Mouse (Mus musculus) T-cell, adult 2 months (primary cell): ENCODE data around the gene Upf1.
A peak's percentile ranks its signal among the peaks of the same experiment; 100 is the strongest.

Source experiments
- DNase-seq: peaks from one replicate; pipeline ENCODE4 v3.0.0; 2022; ENCODE audit warnings: low spot score

Upf1 gene

DNA sequence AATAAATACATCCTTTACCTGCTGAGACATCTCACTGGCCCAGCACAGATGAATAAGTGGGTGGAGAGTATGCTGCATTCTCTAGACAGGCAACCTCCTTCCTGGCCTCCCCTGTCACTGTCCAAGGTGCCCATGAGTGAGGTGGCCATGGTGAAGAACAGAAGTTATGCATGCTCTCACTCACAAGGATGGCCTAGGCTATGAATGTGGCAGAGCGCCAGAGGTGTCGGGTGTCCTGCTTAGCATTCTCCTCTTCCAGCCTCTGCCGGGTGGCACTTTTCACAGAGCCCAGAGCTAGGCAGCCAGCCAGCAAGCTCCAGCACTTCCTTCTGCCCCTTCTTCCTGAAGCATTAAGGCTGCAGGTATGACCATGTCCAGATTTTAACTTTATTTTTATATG, 6.3 kb upstream of the Upf1 start:
- no peak for DNase-seq

DNA sequence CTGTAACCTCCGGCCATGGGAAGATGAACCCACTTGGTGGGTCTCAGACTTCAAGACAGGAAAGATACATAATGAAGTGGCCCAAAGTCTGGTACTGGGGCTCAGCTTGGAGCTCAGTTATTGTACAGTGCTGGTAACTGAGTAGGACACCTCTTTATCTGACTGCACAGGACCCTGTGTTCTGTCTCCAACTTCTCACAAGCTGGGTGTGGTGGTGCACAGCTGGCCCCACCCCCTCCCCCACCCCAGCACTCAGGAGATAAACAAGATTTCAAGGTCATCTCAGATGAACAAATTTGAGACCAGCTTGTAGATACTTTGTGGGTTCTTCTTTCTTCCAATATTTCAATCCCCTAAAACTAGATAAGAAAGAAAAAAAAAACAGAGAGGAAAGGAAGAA, 3.0 kb upstream of the Upf1 start:
- DNase-seq: no peak

DNA sequence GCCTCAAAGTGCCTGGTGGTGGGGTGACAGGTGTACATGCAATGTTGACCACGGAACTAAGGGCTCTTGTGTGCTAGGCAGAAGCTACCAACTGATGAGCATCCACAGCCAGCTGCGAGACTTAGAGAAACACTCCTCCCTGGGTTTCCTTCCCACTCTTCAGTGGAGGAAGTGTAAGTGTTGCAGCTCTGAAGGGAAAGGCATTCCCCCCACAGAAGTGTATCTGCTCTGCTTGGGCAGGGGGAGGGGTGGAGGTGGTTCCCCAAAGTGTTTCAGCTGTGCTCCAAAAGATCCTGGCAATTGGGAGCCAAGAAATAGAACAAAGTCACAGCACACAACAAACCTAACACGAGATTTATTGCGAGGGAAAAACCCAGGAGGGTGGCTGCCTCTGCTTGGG, 926 bp upstream of the Upf1 start:
- DNase-seq: no peak

DNA sequence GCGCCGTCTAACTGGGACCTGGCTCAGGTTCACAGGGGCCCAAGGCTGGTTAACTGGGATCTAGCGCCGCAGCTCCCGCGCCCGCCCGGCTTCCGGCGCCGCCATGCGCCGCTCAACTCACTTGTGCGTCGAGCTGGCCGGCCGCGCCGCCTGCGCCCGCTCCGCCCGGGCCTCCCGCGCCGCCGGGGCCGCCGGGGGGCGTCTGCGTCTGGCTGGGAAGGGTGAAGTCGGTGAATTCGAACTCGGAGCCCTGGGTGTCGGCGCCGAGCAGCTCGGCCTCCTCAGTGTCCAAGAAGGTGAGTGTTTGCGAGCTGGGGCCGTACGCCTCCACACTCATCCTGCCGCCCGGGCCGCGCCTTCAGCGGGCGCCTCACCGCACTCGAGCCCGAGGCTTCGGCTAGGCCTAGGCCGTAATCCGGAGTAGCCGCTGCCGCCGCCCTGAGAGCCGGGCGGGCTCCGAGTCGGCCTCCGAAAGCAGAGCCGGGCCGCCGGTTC, 374 bp downstream of the Upf1 start:
- peak; percentile 64 for DNase-seq

DNA sequence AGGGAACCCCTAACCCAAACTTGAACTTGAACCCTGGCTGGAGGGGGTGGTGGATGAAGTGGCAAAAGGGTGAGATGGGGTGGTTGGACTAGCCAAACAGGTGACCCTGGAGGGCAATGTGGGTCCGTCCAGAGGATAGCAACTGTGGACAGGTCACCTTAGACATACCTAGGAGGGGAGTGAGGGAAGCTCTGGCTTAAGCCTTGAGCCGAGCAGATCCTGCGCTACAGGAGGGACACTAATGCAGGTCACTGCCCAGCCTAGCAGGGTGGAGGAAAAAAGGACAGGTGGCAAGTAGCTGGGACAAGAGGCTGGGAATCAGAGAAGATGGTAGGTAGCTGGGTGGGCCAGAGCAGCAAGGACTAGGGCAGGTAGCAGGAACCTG, 1.1 kb downstream of the Upf1 start:
- no peak for DNase-seq

DNA sequence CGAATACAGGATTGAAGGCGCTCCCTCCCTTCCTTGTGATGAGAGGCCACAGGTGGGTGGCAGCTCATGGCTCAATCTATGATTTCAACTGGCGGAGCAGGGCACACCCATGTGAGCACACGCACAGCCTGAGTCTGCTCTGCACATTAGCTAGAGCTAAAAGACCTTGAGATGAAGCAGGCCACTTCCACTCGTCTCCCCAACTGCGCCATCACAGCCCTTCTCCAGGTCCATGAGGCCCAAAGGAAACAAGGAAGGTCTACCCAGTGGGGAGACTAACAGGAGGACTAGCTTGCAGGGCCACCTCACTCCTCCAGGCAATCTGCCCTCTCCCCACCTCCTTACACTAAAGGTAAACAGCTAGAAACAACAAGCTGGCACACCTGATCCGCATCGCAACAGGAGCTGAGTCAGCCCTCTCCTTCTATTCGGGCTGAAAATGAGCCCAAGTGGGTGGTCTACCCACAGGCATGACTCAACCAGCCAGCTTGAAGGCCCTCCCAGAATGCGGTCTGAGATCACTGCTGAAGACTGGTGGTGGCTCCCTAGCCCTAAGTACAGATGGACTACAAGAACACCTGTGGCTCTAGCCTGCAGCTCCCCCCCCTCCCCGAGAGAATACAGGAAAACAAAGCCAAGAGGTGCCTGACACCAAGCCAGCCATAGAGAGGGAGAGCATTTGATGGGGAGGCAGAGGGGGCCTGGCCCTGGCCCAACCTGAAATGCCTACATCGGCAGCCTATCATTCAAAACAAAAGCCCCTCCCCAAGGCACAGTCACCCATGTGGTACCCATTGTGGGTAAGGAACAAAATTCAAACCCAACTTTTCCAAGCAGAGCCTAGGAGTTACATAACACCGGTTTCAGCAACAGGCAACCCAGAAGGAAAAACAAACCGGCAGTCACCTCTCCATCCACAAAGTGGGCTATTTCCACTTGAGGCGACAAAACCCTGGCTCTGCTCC, 1.8 kb downstream of the Upf1 start:
- no peak for DNase-seq

DNA sequence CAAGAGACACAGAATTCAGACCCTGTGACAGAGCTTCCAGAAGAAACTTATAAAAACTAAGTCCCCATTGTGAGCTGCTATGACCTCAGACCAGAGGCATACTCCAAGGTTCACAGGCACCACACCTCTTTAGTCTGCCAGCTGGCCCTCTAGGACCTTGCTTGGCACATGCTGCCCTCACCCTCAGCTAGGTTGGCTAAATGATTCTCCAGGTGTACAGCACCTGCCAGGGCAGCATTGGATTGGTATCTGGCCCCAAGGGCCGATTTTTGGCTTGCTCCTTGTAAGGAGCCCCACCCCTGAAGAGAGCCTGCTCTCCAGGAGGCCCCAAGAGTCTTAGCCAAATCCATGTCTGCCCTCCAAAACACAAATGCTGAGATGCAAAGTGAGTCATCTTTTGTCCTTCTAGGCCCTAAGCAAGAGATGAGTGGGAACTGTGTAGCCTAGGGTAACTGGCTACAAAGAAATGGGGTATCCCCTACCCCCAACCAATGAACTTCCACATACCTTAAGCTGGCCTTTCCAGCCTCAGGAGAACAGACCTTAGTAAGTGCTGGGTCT, 5.1 kb downstream of the Upf1 start:
- DNase-seq: no peak

DNA sequence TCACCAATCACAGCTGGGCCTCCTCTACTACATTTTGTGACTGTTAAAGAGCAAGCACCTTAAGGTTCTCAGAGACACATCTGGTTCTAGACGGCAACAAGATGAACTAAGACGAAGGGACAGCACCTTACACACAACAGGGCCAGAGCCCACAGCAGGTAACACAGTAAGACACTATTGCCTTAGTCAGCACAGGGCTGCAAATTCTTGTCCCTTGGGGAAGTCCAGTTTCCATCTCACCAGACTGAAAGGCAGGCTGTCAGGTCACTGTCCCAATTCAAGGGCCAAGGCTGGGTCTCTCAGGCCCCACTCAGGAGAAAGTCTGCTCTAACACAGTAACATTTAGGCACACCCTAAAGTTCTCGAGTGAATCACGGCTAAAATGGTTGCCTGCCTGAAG, 5.6 kb downstream of the Upf1 start:
- no peak for DNase-seq

DNA sequence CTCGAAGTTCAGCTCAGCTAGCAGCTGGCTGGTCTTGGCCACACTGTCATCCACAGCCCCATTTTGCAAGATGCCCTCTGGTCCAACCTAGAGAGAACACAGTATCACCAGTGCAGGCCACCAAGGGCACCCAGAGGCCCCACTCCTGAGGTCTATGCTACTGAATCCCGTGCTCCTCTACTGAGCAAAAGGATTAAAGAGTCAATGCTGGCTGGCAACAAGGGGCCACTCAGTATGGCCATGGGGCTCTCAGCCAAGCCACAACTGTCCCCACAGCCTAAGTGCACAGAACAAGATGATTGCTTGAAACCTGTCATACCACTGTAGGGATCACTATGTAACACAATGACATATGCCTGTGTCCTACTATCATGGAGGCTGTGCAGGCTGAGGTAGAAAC, 8.8 kb downstream of the Upf1 start:
- no peak for DNase-seq

DNA sequence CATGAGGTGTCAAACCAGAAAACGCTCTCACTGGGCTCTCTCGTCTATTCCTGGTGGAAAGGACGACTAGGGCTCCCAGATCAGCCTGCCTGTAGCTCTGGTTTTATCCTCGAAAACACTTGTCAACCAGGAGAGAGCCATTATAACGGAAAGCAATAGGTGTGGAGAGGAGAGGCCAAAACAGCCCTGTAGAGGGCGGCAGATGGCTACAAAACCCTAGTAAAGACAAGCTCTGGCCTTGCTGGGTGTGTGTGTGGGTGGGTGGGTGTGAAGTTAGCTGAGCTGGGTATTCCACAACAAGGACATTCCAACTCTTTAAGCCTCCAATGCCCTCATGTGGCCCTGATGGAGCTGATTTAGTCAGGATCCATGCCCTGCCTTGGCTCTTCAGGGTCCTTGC, 9.4 kb downstream of the Upf1 start:
- DNase-seq: no peak

DNA sequence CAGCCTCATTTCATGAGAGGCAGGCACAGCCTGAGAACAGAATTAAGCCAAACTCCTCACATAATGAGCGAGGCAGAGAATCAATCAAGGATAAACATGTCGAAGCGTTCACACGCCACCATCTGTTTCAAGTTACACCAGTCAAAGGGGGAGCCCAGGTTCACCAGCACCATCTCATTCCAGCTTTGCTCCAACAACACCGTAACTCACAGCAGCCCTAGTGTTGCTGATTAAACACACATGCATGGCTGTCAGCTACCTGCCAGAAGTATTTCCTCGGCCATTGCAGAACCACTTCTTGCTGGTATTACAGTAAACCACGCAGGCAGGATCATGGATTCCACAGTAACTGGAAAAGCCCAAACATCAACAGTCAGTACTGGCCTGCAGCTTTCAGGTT, 10.0 kb downstream of the Upf1 start:
- DNase-seq: no peak

DNA sequence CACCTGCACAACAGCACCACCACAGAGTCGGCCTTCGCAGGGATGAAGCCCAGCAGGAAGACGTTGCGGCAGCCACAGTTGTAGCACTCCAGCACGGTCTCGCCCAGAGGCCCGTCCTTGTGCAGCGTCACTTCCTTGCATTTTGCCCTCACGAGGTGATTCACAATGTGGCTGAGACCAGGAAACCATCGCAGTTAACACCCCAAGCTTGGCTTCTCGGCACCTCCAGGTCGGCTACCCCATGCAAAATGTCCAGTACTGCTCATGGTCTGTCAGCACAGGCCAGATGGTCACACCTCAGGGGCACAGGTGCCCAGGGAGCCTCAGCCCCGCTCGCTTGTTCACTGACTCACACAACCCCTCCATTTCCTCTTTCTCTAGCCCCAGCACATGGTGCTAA, 11.1 kb downstream of the Upf1 start:
- no peak for DNase-seq

DNA sequence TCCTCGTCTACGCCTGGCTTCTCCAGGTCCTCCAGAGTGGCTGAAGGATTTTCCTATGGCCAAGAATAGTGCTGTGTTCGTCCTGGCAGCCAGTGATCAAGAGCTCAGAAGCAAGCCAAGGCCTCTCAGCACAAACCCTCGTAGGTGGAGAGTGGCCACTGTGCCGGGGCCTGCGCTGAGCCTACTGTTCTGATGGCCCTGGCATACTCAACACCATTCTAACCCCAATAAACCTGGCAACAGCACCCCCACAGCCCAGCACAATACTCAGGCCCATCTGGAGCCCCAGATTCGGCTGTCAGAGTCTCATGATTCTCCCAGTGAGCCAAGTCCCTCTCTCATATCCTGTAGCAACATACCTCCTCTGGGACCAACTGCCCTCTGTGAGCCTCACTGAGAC, 12.4 kb downstream of the Upf1 start:
- DNase-seq: no peak

DNA sequence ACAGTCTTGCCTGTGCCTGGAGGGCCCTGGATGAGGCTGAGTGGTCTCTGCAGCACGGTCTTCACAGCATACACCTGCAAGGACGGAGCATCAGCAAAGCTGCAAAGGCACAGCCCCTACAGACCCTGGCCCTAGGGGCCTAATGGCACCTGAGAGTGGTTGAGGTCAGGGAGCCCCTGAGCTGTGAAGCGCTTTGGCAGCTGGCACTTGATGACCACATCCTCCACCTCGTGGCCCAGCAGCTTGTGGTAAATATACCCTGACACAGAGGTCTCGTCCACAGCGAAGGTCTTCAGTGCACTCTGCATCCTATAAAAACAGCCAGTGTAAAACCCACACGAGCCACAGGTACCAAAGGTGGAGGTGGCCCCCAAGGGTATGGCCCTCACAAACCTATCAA, 14.1 kb downstream of the Upf1 start:
- no peak for DNase-seq

DNA sequence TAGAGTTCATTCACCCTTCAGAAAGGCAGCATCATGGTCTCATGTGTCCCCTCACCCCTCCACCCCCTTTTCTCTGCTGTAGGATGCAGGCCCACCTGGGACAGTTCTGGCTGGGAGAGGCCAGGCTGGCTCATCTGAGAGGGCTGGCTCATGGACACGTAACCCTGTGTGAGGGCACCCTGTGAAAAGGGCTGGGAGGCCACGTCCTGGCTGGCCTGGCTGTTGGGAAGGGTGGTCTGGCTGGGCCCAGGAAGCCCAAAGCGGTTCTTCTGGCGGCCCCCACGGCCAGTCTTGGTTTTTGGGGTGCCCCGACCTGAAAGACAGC, 20.2 kb downstream of the Upf1 start:
- no peak for DNase-seq

DNA sequence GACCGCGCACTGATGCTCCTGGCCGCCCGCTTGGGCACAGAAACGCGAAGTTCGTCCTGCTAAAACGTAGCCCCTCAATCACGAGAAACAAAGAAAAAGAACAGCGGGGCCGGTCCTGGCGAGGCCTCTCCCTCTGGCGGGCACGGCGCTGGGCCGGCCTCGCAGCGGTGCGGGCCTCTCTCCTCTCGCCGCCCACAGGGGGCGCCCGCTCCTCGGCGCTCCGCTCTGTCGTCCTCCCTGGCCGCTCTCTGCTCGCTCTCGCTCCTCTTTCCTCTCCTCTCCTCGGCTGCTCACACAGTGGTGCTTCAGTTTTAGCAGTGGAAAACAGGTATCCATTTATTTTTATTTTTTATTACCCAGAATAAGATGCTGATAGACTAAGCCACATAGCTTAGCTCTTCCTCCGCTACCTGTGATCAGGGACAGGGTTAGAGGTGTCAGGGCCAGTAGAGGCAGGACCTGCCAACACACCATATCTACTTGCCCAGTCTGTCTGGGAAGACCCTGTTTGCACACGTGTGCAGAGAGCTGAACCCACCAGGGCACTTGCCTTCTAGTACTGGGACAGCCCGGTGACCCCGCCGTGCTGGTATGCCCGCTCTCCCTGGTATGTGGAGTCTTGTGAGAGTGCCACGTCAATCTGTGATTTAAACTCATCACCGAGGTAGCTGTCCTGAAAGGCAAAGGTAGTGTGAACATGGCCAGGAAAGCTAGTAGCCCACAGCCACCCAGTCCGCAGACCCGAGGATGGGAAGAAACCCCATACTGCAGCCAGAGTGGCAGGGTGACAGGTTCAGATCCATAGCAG, 20.8 kb downstream of the Upf1 start:
- no peak for DNase-seq

DNA sequence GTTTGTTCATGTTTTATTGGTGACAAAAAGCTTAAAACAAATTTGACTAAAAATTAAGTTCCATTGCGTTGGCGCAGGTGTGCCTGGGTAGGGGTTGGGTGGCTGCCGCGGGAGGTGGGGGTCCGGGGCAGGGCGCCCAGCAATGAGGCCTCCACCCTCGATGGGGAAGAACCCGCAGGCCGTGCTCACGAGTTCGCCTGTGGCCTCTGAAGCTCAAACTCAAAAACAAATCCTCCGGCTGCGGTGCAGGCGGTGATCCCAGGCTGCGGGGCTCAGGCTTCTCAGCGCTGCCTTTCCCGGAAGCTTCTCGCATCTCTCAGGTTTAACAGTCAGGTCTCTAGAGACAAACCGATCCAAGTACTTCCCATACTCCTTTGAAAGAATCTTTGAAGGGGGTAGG, 21.6 kb downstream of the Upf1 start:
- DNase-seq: no peak

DNA sequence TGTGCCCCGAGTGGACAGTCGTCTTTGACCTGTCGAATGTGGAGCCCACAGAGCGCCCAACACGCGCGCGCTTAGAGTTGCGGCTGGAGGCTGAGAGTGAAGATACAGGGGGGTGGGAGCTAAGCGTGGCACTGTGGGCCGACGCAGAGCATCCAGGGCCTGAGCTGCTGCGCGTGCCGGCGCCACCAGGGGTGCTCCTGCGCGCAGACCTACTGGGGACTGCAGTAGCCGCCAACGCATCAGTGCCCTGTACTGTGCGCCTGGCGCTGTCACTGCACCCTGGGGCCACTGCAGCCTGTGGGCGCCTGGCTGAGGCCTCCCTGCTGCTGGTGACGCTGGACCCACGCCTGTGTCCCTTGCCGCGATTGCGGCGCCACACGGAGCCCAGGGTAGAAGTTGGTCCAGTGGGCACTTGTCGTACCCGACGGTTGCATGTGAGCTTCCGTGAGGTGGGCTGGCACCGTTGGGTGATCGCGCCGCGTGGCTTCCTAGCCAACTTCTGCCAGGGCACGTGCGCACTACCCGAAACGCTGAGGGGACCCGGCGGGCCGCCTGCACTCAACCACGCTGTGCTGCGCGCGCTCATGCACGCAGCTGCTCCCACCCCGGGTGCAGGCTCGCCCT, 22.2 kb downstream of the Upf1 start:
- DNase-seq: no peak

DNA sequence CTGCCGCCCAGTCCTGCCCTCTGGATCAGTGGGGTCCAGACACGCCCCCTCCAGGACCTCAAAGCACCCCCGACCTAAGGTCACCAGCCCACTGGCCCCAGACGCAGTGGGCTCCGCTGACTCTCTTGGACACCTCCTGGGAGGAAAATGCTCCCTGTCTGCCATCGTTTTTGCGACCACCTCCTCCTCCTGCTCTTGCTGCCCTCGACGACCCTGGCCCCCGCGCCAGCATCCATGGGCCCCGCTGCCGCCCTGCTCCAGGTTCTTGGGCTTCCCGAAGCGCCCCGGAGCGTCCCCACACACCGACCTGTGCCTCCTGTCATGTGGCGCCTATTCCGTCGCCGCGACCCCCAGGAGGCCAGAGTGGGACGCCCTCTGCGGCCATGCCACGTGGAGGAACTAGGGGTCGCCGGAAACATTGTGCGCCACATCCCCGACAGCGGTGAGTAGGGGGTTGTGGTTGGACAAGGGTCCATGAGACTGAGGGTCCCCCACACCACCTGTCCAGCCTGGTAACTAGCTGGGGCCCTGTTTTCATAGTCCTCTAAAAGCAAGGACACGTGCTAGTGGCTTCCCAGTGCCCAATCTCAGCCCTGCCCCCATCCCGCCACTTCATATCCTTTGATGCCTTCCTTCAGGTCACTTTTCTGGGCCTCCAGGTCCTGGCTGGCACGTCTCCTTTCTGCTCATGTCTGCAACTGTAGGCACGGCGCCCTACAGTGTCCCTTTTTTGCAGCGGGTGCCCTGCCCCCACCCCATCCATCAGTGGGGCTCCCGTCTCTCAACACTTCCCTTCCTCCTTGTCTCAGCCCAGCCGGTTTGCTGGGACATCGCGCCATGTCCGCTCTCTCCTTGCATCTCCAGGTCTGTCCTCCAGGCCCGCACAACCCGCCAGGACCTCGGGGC, 23.0 kb downstream of the Upf1 start:
- DNase-seq: no peak

DNA sequence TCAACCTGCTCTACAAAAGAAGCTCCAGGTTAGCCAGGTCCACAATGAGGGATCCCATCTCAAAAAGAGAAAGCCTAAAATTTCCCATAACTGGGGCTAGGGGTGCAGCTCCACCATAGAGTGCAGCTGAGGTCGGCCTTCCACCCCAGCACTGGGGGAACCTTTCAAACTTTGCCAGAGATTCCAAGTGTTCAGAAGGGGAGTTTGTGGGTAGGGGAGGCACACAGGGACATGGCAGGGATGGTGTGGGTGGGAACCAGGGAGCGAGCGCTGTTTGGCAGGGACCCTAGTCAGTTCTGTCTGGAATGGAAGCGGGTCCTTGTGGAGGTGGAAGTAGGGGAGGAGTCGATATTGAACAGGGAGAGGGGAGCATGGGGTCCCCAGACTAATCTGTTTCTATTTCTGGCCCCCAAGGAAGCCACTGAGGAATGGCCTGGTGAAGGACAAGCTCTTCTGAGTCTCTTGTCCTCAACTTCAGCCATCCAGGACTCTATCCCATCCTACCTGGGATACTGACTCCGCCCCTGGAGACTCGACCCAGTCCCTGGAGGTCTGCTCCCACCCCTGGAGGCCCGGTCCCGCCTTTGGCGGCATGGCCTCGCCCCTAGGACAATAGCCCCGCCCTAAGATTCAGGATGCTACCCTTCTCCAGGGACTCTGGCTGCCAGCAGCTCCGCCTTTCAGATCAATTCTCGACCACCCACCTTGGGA, 23.8 kb downstream of the Upf1 start, which contains the start of gene Gdf1:
Gene Gdf1 (plus strand): TSS at position 694 of the 711 bp plus-strand sequence.
- DNase-seq: no peak

DNA sequence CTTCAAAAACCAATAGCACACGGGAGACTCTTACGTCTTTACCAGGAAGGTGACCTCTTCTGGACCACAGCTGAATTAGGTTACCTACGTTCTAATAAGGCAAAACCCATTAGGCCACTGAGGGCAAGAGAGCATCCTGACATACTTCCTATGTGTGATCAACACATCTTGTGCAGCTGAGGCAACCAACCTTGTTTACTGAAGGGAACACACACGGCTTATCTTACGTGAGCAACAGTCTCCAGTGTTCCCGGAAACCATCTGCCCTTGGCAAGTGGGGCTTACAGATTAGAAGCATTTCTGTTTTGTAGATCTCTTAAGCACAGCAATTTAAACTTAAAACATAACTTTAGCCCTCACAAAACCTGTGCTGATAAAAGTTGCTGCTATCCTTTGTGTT, 25.6 kb downstream of the Upf1 start:
- DNase-seq: no peak
